Mouse (Mus musculus) cerebellum, adult (tissue): Measurements from ENCODE around the gene Erg.

Source experiments
- ATAC-seq: cut with Nextera tagmentation; 2 replicates; pipeline ENCODE4 v1.9.2; 2017; ENCODE audit warnings: mild to moderate bottlenecking, moderate library complexity, mixed read lengths; ENCODE audit not compliant: insufficient number of reproducible peaks, low FRiP score, low TSS enrichment

The Erg gene

GRCm38 (mm10) chr16:95490386-95490785 is 96.0 kb downstream of the Erg start:
- ATAC-seq, result no peak

DNA sequence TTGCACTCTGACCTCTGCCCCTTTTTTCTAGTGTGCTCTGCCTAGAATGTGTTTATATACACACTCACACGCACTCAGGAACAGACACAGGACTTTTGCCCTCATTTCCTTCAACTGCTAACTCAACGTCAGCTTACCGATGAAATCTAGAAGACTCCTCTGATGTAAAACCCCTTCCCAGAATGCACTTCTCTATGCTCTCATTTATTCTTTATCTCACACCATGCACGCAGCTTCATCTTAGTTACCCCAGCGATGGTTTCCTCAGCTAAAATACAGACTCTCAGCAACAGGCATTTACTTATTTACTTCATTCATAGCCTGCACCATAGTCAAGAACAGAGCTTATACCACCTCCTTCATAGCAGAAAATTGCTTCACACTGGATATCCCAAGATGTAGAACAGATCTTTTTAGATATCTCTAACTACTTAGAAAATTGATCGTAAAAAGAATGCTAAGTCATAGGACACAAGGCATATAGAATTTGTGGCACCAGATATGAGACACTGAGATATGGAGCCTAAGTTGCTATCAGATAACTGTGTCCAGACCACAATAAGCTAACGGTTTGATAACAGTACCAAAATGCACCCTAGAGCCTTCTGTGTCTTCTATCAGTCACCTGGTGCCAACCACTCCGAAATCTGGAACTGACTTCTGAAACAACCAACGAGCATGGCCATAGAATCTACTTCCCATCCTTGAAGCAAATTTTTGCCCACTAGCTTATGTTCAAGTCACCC is 98.6 kb downstream of the Erg start:
- no peak for ATAC-seq

DNA sequence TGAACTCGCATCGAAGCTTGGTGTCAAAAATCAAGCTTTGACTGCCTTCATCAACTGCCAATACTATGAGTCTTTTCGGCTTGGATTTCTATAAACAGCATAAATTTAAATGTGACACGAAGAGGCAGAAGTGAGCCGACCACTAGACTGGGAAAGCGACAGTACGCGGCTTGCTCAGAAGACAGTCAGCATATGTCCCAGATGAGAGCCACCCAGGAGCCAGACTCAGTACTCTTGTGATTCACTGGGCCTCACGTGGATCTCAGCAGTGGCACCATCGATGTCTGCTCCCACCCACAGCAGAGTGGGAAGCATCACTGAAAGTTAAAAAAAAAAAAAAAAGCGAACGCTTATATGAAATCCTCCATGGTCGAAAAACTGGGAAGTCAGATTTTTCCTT is 105.2 kb downstream of the Erg start:
- ATAC-seq, result no peak

GRCm38 (mm10) chr16:95478558-95478957 is 107.8 kb downstream of the Erg start:
- ATAC-seq, result no peak

- no peak for ATAC-seq
Observed at GRCm38 (mm10) chr16:95475041-95475440, 111.4 kb downstream of the Erg start.

GRCm38 (mm10) chr16:95473946-95474345 is 112.4 kb downstream of the Erg start:
- ATAC-seq, result no peak

DNA sequence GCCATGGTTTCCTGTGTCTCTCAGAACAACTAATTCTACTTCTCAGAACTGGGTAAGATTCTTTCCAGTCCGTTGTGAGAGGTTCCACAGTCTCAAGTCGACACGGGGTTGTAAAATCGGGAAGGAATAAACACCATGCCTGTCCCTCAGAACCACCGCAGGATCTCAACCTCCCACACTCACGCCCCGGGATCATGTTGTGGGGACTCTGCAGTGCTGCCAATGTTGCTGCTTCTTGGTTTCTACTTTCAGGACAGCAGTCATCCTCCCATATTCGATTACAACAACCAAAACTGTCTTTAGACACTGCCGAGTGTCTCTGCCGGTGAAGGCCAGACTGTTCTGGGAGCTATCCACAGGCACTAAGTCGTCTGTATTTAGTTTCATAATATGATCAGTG is 113.6 kb downstream of the Erg start:
- ATAC-seq, result no peak

DNA sequence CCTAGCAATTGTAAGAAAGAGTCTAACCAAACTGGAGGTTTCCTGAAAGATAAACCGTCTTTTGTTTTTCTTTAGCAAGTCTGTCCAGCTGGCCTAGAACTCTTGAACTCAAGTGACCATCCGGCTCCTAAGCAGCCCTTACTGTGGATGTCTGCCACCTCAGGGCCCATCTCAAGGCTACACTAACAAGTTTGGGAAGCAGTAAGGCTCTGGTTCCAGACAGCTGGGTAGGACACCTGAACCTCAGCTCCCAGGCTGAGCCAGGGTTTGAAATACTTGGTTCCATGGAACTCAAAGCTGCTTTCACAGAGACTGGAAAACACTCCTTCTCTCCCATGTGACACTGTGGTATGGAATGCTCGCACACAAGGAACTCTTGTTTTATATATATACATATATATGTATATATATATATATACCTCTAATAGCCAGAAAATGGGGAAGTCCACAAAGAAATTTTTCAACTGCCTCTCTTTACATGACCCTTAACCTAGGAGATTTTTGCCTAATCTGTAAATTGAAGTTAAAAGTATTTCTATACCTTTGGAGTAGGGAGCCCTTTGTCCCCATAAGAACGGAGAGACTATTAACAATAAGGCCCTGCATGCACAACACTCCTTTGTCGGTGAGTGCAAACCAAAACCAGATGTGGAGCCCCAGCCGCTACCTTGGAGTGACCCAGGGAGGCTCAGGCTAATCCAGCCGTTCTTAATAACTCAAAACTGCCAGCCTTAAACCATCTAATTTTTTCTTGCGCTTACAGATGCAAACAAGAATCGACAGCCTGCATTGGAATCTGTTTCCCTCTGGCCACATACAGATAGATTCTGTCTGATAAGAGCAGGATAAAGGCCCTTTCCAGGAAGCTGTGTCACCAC is 116.9 kb downstream of the Erg start:
- ATAC-seq, result no peak

DNA sequence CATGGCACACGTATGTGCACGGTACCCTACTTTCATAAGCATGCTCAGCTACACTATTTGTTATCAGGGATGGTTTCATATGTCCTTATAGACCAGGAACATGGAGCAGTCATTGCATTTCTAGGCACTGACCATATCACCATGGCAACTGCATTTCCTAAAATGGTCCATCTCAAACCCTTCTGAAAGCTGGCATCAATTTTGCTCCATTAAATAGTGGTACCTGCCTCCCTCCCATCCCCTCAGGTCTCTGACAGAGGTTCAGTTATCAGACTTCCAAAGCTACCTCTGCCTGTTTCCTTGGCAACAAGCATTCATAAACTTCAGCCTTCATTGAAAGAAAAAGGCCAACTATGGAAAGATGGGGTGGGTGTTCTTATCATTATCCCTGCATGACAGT is 118.5 kb downstream of the Erg start:
- ATAC-seq, result no peak

DNA sequence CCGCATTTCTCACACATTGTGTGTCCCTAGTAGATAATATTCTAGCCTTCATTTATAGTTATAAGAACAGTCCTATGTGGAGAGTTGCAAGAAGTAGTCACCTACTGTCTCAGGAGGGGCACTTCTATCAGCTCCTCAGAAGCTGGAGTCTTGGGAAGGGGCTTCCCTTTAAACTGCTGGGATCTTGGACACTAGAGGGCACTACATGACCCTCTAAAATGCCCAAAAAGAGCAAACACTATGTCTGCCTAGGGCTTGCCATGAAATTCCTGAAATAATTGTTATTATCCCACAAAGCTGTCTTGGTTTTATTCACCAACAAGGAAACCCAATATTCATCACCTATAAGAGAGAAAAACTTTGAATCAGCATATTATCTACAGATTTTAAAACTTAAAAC is 119.8 kb downstream of the Erg start:
- no peak for ATAC-seq

DNA sequence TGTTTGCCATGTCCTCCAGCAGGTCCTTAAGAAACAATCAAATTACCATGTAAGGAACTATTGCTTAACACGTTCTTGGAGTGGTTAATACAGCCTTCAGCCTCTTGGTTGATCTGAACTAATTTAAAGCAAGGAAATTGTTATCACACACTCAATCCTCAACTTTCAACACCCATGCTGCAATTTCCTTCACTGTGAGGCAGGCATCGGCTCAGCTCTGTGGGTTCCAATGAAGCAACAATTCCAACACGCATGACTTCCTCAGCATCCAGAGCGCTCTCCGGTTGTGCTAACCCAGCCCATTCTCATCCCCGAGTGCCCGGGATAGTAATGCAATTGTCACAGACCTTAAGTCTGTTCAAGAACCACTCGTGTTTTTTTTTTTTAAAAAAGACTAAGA is 121.8 kb downstream of the Erg start:
- ATAC-seq, result no peak

- no peak for ATAC-seq
Observed at GRCm38 (mm10) chr16:95463796-95464195, 122.6 kb downstream of the Erg start.

GRCm38 (mm10) chr16:95461941-95462340 is 124.5 kb downstream of the Erg start:
- no peak for ATAC-seq

DNA sequence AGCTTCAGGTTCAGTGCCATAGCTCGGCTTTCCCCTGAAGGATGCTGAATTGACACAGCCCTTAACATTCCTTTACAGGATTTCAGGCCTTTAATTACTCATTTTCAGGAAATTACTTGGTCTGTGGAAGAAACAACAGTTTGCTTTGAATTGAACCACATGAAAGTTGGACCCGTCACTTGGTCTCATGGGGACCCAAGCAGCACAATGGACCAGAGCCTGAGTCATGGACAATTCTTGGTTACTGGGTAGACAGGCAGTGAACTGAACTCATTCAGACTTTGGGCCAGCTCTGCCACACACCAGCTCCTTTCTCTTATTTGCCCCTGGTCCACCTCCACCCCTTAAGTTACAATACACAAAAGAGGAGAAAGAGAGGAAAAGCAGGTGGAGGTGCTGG is 126.1 kb downstream of the Erg start:
- no peak for ATAC-seq

GRCm38 (mm10) chr16:95459325-95459691 is 127.1 kb downstream of the Erg start:
- ATAC-seq, result no peak

GRCm38 (mm10) chr16:95458590-95459324 is 127.6 kb downstream of the Erg start:
- no peak for ATAC-seq

DNA sequence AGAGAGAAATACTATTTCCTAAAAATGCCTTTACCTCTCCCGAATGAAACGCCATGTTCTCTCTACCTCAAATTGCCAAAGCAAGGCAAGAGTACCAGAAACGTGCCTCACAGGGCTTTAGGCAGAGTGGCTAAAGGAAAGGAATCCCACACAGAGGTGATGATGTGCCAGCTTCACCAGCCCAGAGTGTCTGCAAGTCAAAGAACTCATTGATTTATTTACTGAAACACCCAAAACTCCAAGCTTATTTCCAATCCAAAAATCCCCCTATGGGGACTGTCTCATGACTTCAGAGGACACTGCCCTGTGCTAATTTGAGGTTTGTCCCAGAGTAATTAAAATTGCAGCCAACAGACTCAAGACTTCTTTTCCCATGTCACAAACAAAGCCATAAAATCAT is 129.4 kb downstream of the Erg start:
- no peak for ATAC-seq

DNA sequence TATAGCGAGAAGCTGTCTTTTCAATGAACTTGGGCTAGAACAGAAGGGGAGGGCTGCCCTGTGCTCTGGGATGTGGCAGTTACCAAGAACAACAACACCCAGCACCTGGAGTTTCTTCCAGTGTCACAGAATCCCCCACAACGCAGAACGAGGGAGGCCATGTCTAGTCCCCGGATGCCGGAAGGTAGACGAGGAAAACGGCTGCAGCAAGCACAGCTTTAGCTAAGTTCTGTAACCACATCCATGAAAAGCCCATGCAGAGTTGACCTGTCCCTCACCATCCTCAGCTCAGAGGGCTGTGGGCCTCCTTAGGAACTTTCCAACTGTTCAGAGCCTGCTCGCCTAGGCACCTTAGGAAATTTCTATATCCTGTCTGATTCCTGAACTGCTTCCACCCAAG is 130.5 kb downstream of the Erg start:
- ATAC-seq, result no peak

DNA sequence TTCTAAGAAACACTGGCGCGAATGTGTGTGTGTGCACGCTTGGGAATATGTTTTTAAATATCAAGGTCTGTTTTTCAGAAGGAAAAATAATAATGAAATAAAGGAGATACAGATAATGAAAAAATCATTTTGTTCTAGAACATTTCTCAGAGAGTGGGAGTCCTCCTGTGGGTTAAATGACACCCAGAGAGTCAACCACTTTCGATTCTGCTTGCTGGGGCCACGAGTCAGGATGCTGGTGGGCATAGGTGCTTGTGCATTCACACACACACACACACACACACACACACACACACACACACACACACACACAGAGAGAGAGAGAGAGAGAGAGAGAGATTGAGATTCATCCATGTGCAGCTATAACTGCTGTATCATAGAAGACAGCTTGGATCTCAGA is 130.9 kb downstream of the Erg start:
- no peak for ATAC-seq

DNA sequence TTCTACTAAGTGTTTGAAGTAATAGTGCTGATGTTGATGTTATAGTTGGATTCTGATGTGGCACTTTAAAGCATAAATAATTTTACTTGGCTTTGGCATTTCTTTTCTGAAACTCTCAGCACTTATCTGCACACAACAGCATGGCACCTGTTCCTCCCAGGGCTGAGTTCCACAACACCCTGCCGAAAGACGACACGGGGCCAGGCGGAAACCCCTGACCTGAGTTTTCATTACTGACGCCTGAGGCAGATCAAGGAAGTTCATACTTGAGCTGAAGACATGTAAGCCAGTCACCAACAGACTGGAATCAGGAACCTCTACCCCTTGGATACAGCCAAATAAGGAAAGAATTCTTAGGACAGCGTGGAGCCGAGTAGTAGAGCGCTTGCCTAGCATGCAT is 134.0 kb downstream of the Erg start:
- no peak for ATAC-seq

DNA sequence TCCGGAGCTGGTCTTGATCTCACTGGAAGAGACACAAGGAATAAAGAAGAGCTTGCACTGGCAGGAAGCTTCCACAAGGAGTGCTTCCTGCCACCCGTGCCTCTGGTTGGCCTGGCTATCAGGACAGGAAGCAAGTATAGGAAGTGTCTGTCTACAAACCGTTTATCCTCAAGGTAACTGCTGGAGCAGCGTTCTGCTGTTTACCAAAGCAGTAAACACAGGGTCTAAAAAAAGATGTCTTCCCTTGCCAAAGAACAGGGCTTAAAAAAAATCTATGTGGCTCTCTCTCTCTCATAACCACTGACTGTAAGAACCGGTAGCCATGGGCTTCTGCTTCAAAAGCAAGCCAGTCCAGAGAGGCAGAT is 137.1 kb downstream of the Erg start:
- ATAC-seq, result no peak
